Mouse (Mus musculus) urinary bladder, postnatal 25 days (tissue): ENCODE data around the gene Tpk1.
"Not testable (repeated sequence)": the region's sequence is repeated elsewhere in the genome, so short reads cannot be mapped to it uniquely, and the experiment has no call there.

Experiments
- DNase-seq: peaks from one replicate; pipeline ENCODE4 v3.0.0; 2022; ENCODE audit warnings: low spot score

The Tpk1 gene

DNA sequence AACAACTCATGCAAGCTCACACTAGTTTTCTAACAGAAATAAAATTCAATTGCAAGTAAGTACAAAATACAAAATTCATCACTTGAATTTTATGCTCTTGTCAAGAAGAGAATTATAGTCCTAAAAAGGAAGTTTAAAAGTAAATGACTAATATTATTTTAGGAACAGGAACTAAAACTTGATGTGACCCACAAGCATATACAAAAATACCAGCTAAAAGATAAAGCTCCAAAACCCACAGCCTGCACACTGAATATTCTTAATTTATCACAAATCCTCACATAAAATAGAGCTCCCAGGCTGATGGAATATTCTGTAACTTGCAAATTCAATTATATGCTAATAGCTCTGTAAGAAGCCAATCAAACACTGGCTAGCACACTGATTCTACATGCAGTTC, 25.5 kb downstream of the Tpk1 start:
- no peak for DNase-seq

DNA sequence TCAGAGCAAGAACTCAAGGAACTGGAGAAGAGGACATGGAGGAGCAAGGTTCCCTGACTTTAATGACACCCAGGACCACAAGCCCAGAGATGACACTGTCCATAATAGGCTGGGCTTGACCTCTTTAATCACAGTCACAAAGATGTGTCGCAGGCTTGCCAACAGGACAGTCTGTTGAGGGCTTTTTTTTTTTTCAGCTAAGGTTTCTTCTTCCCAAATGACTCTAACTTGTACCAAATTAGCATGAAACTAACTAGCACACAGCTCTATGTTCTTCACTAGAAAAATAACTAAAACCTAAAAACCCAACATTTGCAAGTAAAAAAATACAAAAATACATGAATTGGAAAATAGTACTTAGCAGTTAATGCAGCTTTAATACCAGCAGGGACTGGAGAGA, 27.2 kb downstream of the Tpk1 start:
- no peak for DNase-seq

DNA sequence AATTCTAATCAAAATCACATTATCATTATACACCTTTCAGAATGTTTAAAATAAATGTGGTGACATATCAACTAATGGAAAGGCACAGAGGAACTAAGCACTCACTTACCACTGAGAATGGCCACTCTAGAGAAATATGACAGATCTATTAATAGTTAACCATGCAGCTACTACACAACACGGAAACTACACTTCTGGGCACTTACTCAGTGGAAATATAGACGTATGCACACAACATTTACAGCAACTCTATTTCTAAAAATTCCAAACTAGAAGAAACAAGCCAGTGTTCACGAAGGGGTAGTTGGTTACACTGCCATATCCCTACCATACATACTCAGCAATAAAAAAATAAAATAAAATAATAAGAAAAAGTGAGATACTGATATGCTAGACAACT, 28.0 kb downstream of the Tpk1 start:
- no peak for DNase-seq

DNA sequence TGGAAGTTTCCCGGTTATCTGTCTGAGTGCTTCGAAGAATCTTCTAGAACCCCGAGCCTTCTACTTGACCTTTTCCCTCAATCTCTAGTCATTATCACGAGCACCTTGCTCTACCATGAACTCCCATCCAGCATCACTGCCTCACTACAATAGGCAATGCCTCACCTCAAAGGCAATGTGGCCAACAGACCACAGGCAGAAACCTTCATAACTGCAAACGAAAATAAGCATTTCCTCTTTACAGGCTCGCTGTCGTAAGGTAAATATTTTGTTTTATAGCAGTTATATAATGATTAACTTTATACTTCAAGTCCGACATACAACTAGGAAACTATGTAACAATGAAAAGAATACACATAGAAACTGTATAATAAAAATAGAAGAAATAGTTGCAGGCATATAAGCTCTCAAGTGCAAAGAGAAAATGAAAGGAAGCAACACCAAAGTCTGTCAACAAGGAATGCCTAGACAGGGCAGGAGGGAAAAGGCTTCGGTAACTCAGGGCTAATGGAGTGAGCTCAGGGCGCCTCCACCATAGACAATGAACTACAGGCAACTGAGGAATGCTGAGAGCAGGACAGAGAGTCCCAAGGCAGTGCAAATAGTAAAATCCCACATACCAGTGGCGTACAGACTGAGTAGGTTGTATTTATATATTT, 29.0 kb downstream of the Tpk1 start:
- DNase-seq: no peak

DNA sequence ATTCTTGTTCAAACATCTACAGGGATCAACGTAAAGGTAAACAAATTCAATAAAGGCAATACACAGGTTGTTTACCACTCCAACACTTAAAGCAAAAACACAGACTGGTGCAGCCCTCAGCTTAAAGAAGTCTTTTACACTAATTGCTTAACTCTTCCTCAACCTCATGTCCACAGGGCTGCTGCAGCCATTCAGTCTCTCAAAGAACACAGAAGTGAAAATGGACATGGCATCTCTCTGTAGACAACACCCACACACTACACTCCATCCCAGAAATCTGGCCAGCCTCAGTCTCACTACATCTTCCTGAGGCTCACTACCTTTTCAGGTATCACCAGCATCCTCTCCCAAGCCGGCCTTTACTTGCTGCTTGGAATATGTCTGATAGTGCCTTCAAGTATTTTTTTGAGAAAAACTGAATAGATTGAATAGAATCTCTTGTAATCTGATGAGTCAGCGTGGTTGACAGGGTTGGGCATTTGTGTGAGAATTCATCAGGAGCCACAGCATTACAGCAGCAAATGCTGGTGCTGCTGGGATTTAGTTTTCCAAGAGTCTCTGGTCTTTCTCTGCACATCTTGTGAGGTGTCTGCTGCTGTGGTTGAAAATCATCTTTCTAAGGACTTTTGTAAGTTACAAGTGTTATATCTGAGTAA, 32.6 kb downstream of the Tpk1 start:
- DNase-seq: no peak

GRCm38 (mm10) chr6:43632871-43633270, 33.2 kb downstream of the Tpk1 start:
- no peak for DNase-seq

- DNase-seq: not testable (repeated sequence)
Measured at GRCm38 (mm10) chr6:43623448-43623847, 42.6 kb downstream of the Tpk1 start.

- DNase-seq: no peak
Measured at GRCm38 (mm10) chr6:43619258-43619657, 46.8 kb downstream of the Tpk1 start.

GRCm38 (mm10) chr6:43611770-43612169, 54.3 kb downstream of the Tpk1 start:
- DNase-seq: no peak

GRCm38 (mm10) chr6:43590841-43591541, 75.1 kb downstream of the Tpk1 start:
- no peak for DNase-seq

DNA sequence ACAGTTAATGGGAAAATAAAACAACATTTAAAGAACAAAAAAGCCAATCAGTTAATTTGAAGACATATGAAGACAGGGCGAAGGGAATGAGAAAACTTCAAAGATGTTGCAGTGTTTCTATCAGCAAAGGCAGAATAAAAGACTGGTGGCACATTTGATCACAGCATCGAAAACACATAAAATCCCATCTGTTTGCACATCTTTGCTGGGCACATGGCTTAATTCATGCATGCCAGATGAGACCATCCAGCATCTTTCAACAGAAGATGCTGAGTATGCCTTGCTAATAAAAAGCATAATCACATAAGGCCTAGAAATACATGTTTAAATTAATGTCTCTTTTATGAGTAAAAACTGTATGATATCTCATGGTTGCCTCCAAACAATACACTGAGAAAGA, 80.8 kb downstream of the Tpk1 start:
- DNase-seq: no peak

DNA sequence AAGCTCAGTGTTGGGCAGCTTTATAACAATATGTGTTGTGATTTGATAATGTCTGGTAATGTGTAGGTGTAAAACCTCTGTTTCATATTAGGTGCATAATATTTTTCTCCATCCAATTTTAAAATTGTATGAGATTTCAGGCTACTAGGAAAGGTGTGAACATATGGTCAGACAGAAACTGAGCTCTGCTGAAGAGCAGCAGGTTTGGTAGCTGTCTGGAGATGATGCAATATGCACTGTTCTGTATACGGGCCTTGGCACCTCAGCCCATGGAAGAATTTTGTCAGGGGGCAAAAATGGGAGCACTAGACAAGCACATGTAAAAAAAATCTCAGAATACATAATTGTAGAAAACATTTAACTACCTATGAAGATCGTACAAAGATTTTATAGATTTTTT, 84.3 kb downstream of the Tpk1 start:
- no peak for DNase-seq

DNA sequence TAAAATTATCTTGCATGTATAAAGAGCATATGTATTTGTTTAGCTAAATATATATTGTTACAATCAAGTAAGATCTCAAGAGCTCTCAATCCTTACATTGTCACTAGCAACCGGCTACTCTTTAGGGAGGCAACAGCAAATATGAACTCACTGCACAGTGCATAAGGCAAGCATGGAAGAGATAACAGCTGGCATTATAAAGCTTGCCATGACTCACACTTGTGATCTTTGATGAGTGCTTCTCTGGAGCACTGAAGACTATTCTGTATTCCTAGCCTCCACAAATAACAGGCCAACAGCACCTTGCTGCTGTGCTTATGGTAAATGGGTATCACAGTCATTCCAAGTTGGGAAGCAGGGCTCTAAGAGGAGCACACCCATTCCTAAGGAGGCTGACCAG, 98.2 kb downstream of the Tpk1 start:
- no peak for DNase-seq

DNA sequence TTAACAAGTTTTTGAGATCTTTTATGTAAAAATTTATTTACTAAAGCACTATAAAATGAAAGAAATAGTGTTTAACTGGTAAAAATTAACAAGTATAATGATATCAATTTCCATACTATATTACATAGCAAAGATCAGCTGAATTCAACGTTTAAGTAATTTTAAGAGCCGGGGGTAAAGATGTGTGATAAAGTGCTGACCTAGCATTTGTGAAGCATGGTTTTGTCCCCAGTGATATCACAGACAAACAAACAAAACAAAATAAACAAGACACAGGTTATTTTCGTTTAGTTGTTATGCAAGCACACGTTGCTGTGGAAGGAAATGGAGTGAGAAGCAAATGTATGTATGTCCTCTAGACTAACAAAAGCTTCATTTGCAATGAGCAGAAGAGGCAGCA, 103.6 kb downstream of the Tpk1 start:
- DNase-seq: no peak

DNA sequence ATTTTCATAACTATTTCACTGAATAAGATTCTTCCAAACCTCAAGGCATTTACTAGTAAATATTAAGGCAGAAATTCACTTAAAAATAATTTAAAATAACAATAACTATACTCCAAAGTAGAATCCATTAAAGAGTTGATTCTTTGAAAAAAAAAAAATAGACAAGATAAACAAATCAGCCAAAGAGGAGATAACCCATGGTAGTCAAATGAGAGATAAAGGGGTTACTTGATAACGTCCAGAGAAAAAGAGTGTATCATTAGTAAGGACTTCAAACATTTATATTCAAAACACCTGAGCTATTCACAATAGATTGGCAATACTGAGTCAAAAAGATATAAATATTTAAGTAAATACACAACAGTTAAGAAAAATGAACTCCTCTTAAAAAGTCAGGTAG, 114.7 kb downstream of the Tpk1 start:
- DNase-seq: no peak

DNA sequence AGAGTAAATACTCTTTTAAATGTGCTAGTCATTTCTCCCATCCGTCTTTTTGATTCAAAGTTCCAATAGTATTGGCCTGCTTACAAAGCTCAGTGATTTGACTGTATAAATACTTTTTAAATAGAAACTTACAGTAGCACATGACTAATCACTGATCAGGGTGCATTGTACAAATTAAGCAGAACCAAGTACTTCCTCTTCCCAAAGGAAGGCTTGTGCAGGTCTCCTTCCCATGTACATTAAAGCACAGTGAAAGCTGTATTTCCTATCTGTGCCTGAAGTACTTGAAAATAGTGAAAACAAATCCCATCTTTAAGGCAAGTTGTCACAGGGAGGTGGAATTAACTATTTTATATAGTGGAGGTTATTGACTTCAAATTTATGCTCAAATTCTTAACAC, 119.5 kb downstream of the Tpk1 start:
- no peak for DNase-seq

- DNase-seq: no peak
Measured at GRCm38 (mm10) chr6:43537252-43537870, 128.7 kb downstream of the Tpk1 start.

DNA sequence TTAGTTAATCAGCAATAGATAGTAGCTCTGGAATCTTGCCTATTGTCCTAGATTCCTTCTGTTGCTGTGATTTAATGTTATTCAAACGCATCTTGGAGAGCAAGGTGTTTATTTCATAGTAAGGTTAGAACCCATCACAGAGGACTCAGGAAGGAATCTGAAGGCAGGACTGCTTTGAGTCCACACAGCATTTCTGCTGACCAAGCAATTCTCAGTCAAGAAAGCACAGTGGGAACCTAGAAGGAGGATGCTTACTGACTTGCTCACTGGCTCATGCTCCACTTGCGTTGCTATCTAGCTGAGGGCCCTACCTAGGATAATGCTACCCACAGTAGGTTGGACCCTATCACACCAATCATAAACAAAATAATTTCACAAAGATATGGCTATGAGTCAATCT, 130.6 kb downstream of the Tpk1 start:
- no peak for DNase-seq

GRCm38 (mm10) chr6:43533323-43533722, 132.8 kb downstream of the Tpk1 start:
- DNase-seq: no peak

GRCm38 (mm10) chr6:43532822-43533221, 133.3 kb downstream of the Tpk1 start:
- DNase-seq: no peak

DNA sequence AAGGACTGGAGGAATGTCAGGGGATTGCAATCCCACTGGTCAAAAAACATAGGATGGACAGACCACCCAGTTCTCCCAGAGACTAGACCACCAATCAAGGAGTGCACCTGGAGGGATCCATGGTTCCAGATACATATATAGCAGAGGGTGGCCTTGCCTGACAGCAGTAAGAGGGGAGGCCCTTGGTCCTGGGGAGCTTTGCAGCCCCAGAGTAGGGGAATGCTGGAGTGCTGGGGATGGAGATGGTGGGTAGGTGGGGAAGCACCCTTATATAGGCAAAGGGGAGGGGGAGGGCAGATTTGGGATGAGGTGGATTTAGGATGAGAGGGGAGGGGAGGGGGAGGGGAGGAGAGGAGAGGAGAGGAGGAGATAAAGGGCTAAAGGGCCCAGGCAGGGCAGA, 134.1 kb downstream of the Tpk1 start:
- no peak for DNase-seq

DNA sequence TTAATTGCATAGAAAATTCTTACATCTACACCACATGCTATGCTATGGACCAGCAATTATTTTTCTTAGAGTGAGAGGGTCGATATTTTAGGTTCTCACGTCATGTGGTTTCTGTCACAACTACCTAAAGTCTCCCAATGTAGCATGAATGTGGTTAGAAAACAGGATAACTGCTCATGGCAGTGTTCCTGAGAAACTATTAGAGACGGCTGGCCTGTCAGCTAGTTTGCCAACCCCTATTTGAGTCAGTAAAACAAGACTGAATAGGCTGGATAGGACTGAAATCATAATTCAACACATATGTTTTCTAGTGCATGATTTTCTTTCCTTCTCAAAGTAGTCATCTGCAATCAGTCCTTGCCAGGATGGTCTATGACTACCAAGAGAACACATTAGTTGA, 137.1 kb downstream of the Tpk1 start:
- no peak for DNase-seq

DNA sequence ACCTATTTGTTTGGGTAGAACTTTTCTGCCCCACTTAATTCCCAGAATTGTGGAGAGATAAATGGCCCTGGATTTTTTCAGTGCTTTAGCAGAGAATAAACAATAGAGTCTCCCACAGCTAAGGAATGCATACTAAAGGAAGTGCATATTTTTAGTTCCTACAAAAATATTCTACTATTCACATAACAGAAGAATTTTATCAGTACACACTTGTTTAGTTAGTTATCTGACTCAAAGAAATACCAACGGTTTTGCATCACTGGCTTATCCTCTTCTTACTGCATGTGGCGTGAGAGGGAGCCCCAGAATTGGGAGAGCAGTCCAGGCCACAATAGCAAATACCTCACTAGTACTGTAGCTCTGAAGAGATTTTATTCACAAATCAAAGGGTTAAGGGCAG, 141.1 kb downstream of the Tpk1 start:
- DNase-seq: no peak
